Mouse (Mus musculus) yolk sac, embryonic 10.5 days (tissue): ENCODE data around the gene Ciz1.

Experiments
- DNase-seq: peaks from one replicate; pipeline ENCODE4 v3.0.0-alpha.2; 2017; ENCODE audit warnings: low spot score

The Ciz1 gene

DNA sequence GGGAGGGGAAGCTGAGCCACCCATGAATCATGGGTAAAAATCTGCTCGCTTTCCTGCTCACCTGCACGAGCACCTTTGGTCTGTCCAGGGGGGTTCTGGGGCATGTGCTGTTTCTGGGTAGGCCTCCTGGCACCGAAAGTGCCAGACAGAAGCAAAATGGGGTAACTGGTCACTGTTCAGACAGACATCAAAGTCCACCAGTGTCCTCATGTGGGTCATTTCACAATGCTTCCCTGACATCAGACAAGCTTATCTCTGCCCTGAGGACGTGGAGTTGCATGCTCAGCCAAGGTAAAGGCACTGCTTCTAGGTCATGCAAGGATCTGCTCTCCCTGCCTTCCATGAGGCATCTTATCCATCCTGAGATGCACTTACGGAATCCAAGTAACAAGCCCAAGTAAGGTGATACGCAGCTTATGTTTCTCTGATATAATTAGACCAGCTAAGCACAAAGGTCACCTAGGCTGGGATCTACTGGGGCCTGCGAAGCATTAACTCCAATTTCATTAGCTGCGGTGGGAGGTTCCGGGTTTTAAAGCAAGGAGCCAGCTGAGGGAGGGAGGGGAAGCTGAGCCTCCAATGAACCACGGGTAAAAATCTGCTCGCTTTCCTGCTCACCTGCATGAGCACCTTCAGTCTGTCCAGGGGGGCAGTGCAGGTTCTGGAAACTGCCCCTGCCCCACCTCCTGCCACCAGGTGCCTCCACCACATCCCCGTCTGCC is 66.5 kb downstream of the Ciz1 start:
- DNase-seq = peak; percentile 63

DNA sequence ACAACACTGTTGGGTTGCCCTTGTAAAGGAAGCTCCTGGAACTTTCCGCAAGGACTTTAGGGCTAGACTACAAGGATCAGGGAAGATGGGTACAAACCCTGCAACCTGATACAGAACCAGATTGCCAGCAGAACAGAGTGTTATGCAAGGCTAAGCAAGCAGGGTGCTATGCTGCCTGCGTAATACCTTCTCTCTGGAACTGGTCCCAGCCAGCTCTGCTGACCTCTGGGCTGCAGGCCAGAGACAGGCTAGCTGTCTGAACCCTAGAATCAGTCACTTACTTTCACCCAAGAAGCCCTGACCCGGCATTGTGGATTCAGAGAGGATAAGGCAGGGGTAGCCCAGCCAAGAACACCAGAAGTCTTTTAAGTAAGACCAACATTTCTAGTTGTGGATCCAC is 67.2 kb downstream of the Ciz1 start:
- peak; percentile 51 for DNase-seq

DNA sequence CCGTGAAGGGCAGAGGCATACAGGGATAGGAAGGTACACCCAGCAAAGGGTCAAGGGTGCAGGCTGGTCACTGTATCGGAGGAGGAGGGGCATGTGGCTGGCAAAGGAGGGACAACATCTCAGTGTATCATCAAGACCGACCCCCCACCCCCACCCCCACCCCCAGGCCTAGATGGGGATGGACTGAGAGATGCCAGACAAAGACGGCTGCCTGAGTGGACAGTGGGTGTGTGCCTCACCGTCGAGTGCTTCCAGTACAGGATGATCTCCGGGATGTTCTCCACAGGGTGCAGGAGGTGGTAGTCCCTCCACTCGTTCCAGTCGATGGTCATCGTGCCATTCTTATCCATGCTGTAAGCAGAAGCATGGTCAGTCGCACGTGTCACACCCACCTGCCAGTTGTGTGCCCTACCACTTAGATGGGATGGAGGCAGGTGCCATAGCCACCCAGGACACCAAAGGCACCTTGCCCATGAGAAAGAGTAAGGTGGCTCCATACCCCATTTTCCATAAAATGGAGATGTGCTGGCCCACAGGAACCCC is 68.0 kb downstream of the Ciz1 start:
- no peak for DNase-seq

DNA sequence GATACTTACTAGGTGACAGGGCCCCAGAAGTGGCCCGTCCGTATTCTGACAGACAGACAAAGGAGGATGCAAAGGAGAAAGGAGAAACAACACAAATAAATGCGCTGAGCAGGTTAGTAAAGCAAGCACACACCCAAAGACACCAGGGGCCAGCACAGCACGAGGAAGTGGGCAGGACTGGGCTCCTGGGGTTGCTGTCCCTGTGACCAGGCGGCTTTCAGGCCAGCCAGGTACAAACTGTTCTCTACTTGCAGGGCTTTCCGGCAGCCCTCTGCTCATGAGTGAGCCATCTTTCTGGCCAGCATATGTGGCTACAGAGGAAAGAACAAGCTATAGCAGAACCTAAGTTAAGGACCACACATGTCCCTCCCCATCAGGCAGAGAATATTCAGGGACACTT is 68.5 kb downstream of the Ciz1 start:
- DNase-seq = no peak

DNA sequence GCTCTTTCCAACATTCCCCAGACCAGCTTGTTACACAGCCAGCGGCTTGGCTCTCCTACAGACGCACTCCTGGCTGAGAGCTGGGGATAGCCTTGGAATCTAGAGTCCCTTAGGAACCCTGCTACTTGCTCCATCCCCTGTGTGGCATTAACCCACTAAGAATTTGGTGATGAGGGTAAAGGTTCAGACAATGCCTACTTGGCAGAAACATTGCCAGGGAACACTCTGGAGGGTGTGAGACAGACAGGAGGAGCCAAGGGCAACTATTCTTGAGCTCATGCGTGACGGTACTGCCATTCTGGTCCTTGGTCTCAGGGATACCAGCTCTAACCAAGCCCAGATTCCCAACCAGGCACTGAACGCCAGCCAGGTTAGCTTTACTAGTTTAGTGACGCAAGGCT is 69.7 kb downstream of the Ciz1 start:
- DNase-seq = no peak

DNA sequence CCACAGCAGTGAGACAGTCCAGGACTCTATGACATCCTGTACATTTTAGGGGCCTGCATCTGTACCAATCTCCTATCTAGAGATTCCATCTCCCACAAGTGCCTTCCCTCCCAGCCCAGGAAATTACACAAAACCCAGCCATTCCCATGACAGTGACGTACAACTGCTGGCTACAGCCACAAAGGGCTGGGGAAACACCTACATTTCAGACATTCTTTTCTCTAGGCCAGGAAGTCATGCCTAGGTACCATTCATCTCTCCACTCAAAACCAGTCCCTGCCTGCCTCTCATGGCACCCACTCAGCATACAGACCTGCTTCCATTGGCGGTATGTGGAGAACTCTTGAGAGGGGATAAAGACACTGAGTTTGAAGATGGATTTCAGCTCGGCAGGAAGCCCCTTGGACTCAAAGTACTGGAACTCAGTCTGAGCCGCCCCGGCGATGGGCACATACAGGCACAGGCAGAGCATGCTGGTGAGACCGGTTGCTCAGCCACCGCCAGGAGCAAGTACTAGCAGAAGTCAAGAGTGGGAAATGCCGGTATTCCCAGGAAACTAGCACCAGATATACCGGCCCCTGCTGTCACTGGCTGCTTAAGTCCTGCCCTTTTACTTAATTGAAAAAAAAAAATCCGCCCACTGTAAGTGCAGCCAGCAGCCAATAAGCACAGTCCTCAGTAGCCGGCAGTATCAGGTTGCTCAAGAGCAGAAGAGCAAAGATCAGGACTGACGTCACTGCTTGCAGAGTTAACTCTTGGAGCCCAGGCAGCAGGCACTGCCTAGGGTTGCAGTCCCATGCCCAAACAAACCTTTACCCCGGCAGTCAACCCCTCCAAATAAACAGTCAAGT is 71.6 kb downstream of the Ciz1 start:
- peak; percentile 89 for DNase-seq

DNA sequence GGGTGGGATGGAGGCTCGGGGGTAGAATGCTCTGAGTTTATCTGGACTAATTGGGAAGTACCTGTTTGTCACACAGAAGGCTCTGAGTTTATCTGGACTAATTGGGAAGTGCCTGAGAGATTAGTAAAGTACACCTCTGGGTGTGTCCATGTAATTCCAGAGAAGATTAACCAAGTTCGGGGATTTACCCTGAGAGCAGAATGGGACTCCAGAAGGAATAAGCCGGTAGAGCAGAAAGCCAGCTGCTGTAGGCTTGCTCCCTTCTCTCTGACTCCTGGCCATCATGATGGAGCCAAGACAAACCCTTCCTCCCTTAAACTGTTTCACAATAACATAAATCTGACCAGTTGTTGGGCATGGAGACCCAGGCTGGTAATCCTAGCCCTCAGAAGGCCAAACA is 72.7 kb downstream of the Ciz1 start:
- DNase-seq = no peak

DNA sequence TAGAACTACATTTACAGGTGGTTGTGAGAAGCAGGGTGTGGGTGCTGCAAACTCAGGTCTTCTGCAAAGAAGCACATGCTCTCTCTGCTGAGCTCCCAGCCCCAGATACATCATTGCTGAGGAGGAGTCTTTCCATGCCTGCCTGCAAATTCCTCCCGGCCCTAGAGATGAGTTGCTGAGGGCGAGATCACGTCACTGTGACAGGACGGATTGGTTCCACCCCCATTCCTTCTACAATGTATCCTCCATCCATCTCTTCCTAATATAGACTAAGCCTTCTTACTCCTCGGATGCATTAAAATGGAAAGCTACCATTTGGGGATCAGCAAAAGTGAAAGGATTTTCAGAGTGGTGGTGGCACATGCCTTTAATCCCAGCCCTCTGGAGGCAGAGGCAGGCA is 73.4 kb downstream of the Ciz1 start:
- no peak for DNase-seq

DNA sequence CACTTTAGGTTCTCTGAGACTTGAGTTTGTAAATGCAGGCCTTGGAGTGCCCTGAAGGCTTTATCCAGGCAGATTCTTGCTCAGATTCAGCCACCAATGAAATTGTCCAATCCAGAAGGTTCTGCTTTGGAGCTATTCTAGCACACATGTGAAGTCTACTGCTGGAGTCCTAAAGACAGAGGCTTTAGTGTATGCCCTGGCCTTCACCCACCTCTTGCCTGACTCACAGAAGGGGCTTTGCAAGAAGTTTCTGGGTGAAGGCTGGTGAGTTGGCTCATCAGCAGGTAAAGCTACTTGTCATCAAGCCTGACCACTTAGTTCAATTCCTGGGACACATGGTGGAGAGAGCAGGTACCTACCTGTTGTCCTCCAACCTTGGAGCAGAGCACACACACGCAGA is 74.0 kb downstream of the Ciz1 start:
- DNase-seq = no peak

DNA sequence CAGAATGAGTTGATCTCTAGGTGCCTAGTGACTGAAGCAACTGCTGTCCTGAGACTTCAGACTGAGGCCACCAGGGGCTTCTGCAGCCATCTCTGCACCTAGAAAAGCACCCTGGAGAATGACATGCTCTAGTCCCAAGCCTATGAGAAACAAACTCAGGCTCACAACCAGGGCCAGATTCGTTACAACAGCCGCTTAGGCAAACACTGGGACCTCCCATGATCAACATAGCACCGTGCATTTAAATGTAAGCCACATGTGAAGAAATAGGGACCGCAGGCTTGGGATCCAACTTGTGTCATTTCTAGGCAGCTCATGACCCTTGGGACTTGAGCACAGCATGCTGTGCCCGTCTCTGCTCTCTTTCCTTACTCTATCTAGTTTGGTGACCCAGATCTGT is 75.6 kb downstream of the Ciz1 start:
- no peak for DNase-seq

DNA sequence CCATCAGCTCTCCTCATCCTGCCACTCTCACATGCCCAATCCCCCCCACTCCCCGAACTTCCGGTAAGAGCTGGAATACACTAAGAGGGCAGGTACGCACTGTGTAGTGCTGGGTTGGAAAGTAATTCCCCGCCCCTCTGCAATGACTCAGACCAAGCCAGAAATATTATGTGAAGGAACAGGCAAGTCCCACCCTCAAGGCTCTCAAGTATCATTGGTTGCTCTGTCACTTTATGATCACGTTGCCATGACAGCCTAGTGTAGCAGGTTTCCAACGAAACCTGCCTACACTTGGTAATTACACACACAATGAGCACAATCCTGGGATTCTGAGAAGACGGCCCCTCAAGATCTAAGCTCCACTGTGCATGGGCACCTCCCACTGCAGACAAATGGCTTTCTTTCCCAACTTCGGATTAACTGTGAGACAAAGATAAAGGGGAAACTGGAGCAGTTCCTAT is 76.2 kb downstream of the Ciz1 start:
- DNase-seq = no peak

DNA sequence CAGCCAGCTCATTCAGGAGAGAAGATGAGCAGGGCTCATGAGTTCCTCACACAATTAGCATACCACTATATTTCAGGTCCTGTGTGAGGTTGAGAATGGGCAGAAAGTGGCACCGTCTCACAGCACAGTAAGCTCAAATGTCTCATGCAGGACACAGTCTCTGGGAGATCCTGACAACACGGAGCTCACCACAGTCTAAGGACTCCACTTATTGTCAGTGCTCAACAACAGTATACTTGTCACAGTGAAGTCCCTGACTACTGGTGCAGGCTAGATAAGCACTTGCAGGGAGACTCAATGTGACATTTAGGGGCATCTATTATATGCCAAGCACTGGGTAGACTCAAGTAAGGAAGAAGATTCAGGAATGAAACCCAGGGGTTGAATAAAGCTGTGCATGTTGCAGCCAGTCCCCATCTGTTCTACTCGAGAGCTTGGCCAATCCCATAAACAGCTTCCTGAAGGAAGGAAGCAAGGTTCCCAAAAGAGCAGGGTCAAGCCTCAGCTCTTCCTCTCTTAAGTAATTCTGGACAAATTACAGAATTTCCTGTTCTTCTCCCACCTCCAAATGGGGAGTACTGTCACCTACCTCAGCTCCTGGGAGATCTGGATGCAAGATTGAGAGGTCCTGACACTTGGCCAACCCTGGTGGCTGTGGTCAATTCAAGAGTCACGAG is 77.2 kb downstream of the Ciz1 start:
- no peak for DNase-seq
